Mouse (Mus musculus): ENCODE data around the gene Gm20388. TPM values are rescaled to one million over a fixed set of nuclear protein-coding genes. Genes with fewer than 3 reads are reported as not detected.

Gene Gm20388
- polyA plus RNA-seq, 1 experiment from 2014 or later, result 8.3 TPM

DNA sequence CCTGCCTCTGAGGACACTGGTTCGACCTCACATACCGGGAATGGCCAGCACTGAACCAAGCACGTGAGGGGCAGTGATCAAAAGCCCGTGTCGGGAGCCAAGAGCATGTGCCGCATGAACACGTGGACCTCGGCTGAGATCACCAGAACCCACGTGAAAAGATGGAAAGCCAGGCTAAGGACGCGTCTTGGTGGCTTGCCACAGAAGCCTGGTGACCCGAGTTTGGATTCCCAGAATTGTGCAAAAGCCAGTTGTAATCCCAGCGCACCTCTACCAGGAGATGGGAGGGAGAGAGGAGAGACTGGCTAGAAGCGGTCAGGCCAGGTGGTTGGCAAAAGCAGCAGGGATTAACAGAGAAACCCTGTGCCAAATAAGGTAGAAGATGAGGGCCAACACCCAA lies 2605.1 kb downstream of the Gm20388 start:
- WGBS, result 93% methylated on average over 14 of the region's 14 CpGs
- H3K27me3 ChIP-seq (replicated peaks; ENCODE audit: control insufficient read depth, insufficient read depth, low read length), result no peaks in the 10 kb centered on the region
- H3K9ac ChIP-seq (ENCODE audit: low read length), result no peak overlapping the region
- H3K4me3 ChIP-seq (ENCODE audit: low read depth, low read length), result no peak overlapping the region
- no peaks in the 10 kb centered on the region for H3K36me3 ChIP-seq (ENCODE audit: control insufficient read depth, insufficient read depth, low read length)
- ATAC-seq (replicated peaks; ENCODE audit: low FRiP score, low TSS enrichment, low read depth) (no peak), DNase-seq (ENCODE audit: low spot score) (no peak)
- no peak overlapping the region for H3K27ac ChIP-seq (ENCODE audit: low read depth)
- H3K4me2 ChIP-seq (ENCODE audit: low read length), result no peak overlapping the region
- peaks cover 40% of the 10 kb centered on the region for H3K4me1 ChIP-seq (replicated peaks; ENCODE audit: control insufficient read depth, insufficient read depth, low read length)
- no peaks in the 10 kb centered on the region for H3K9me3 ChIP-seq (ENCODE audit: control insufficient read depth, low read length)

GRCm38 (mm10) chr8:122517541-122518190 lies 2607.0 kb downstream of the Gm20388 start:
- peaks cover 25% of the 10 kb centered on the region for H3K4me1 ChIP-seq (replicated peaks; ENCODE audit: control insufficient read depth, insufficient read depth, low read length)
- peak overlapping the region; percentile 34 for H3K9ac ChIP-seq (ENCODE audit: low read length)
- WGBS, result 9% methylated on average over 6 of the region's 6 CpGs

DNA sequence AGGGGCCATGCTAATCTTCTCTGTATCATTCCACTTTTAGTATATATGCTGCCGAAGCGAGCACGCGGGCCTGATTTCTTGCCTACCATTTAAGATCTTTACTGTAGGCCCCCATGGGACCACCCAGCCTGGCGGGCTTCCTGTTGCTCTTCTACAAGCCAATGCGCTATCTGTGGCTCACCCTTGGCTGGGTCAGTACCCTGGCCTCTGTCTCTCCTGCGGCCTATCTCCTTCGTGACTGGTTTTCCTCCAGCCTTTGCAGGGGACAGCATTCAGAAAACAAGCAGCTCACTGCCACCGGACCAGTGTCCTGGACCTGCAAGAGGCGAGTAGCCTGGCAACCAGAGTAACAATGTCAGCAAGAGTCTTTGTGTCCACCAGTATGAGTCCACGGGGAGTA lies 2610.0 kb downstream of the Gm20388 start:
- Histone ChIP-seq H3K4me1 (replicated peaks; ENCODE audit: control insufficient read depth, insufficient read depth, low read length) (peaks cover 47% of the 10 kb centered on the region), H3K9ac (ENCODE audit: low read length) (peak overlapping the region; percentile 20; the same call in 1 of the 2 replicates), H3K36me3 (ENCODE audit: control insufficient read depth, insufficient read depth, low read length) (no peaks in the 10 kb centered on the region), H3K4me3 (ENCODE audit: low read depth, low read length) (no peak overlapping the region), H3K4me2 (ENCODE audit: low read length) (no peak overlapping the region), H3K27ac (ENCODE audit: low read depth) (no peak overlapping the region), H3K27me3 (replicated peaks; ENCODE audit: control insufficient read depth, insufficient read depth, low read length) (no peaks in the 10 kb centered on the region), H3K9me3 (ENCODE audit: control insufficient read depth, low read length) (no peaks in the 10 kb centered on the region)
- 83% methylated on average over 11 of the region's 11 CpGs for WGBS
- no peak for ATAC-seq (replicated peaks; ENCODE audit: low FRiP score, low TSS enrichment, low read depth)
- DNase-seq (ENCODE audit: low spot score), result no peak

More at GRCm38 (mm10) chr8:122517541-122518190, 2607.0 kb downstream of the Gm20388 start:
- peak; percentile 36 for ATAC-seq (replicated peaks; ENCODE audit: low FRiP score, low TSS enrichment, low read depth)
- Histone ChIP-seq H3K36me3 (ENCODE audit: control insufficient read depth, insufficient read depth, low read length) (no peaks in the 10 kb centered on the region), H3K27me3 (replicated peaks; ENCODE audit: control insufficient read depth, insufficient read depth, low read length) (no peaks in the 10 kb centered on the region), H3K9me3 (ENCODE audit: control insufficient read depth, low read length) (no peaks in the 10 kb centered on the region), H3K4me2 (ENCODE audit: low read length) (peak overlapping the region; percentile 32), H3K27ac (ENCODE audit: low read depth) (peak overlapping the region; percentile 83), H3K4me3 (ENCODE audit: low read depth, low read length) (no peak overlapping the region)
- DNase-seq (ENCODE audit: low spot score), result peak; percentile 66

DNA sequence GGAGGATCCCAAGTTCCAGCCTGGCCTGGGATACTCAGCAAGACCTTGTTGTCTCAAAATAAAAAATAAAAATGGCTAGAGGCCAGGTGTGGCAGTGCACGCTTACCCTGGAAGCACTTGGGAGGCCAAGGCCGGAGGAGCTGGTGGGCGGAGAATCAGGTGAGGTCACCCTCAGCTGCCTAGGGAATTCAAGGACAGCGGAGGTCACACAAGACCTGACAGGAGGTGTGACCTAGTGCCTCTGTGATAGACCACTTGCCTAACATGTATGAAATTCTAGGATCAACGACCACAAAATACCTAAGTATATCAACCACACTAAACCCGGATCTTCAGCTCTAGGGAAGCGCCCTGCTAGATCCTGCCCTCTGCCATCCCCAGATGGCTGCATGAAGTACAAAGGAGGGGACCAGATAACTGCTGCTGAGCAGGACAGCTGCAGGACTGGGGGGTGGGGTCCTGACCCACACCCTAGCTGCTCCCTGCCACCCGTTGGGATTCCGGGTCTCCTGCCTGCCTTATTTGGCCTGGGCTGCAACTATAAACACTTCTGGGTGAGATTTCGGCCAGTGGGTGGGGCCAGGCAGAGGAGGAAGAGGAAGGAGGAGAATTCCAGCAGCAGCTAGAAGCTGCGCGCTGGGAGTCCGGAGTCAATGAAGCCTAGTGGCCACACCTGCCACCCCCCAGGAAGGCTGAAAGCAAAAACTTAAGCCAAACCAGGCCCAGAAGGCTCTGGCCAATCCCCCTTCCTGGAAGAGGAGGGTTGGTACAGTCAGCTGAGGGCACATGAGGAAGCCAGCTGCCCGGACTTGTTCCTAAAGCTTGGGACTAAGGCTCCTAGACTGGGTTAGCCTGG lies 2612.4 kb downstream of the Gm20388 start:
- peak overlapping the region; percentile 14; the same call in 1 of the 2 replicates for H3K9ac ChIP-seq (ENCODE audit: low read length)
- no peaks in the 10 kb centered on the region for H3K27me3 ChIP-seq (replicated peaks; ENCODE audit: control insufficient read depth, insufficient read depth, low read length)
- no peak overlapping the region for H3K4me3 ChIP-seq (ENCODE audit: low read depth, low read length)
- no peaks in the 10 kb centered on the region for H3K36me3 ChIP-seq (ENCODE audit: control insufficient read depth, insufficient read depth, low read length)
- H3K27ac ChIP-seq (ENCODE audit: low read depth), result peak overlapping the region; percentile 71
- peak overlapping the region; percentile 29 for H3K4me2 ChIP-seq (ENCODE audit: low read length)
- H3K4me1 ChIP-seq (replicated peaks; ENCODE audit: control insufficient read depth, insufficient read depth, low read length), result peaks cover 54% of the 10 kb centered on the region
- no peak; the same call in 1 of the 2 replicates for ATAC-seq (replicated peaks; ENCODE audit: low FRiP score, low TSS enrichment, low read depth)
- WGBS, result 35% methylated on average over 14 of the region's 14 CpGs
- DNase-seq (ENCODE audit: low spot score), result peak; percentile 64
- no peaks in the 10 kb centered on the region for H3K9me3 ChIP-seq (ENCODE audit: control insufficient read depth, low read length)

- ATAC-seq (replicated peaks; ENCODE audit: low FRiP score, low TSS enrichment, low read depth) (no peak), DNase-seq (ENCODE audit: low spot score) (peak; percentile 61)
- WGBS, result 26% methylated on average over 23 of the region's 23 CpGs
- no peaks in the 10 kb centered on the region for H3K9me3 ChIP-seq (ENCODE audit: control insufficient read depth, low read length)
- no peak overlapping the region for H3K4me3 ChIP-seq (ENCODE audit: low read depth, low read length)
- H3K27me3 ChIP-seq (replicated peaks; ENCODE audit: control insufficient read depth, insufficient read depth, low read length), result no peaks in the 10 kb centered on the region
- peak overlapping the region; percentile 29 for H3K4me2 ChIP-seq (ENCODE audit: low read length)
- H3K27ac ChIP-seq (ENCODE audit: low read depth), result peak overlapping the region; percentile 71
- peaks cover 48% of the 10 kb centered on the region for H3K4me1 ChIP-seq (replicated peaks; ENCODE audit: control insufficient read depth, insufficient read depth, low read length)
- peak overlapping the region; percentile 14; the same call in 1 of the 2 replicates for H3K9ac ChIP-seq (ENCODE audit: low read length)
- no peaks in the 10 kb centered on the region for H3K36me3 ChIP-seq (ENCODE audit: control insufficient read depth, insufficient read depth, low read length)
Observed at GRCm38 (mm10) chr8:122523652-122524360, 2613.2 kb downstream of the Gm20388 start.

DNA sequence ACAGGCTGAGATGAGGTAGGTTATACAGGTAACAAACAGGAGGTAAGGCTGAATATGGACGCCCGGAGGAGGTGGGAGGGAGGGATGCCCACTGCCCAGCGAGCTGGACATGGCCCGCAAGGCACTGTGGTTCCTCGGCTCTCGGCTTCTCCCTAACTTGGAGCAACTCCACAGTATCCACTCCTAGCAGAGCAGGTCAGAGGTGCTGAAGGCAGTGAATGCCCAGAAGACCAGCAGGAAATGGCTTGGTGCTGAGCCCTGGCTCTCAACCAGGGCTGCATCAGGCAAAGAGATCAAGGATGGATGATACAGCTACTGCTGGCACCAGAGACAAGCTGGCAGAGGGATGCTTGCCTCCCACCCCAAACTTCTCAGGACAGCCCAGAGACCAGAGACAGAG lies 2613.9 kb downstream of the Gm20388 start:
- Histone ChIP-seq H3K4me3 (ENCODE audit: low read depth, low read length) (no peak overlapping the region), H3K36me3 (ENCODE audit: control insufficient read depth, insufficient read depth, low read length) (no peaks in the 10 kb centered on the region), H3K27ac (ENCODE audit: low read depth) (peak overlapping the region; percentile 71), H3K27me3 (replicated peaks; ENCODE audit: control insufficient read depth, insufficient read depth, low read length) (no peaks in the 10 kb centered on the region), H3K9me3 (ENCODE audit: control insufficient read depth, low read length) (no peaks in the 10 kb centered on the region), H3K4me1 (replicated peaks; ENCODE audit: control insufficient read depth, insufficient read depth, low read length) (peaks cover 45% of the 10 kb centered on the region), H3K4me2 (ENCODE audit: low read length) (no peak overlapping the region), H3K9ac (ENCODE audit: low read length) (no peak overlapping the region)
- DNase-seq (ENCODE audit: low spot score), result no peak
- 74% methylated on average over 6 of the region's 6 CpGs for WGBS
- no peak for ATAC-seq (replicated peaks; ENCODE audit: low FRiP score, low TSS enrichment, low read depth)

DNA sequence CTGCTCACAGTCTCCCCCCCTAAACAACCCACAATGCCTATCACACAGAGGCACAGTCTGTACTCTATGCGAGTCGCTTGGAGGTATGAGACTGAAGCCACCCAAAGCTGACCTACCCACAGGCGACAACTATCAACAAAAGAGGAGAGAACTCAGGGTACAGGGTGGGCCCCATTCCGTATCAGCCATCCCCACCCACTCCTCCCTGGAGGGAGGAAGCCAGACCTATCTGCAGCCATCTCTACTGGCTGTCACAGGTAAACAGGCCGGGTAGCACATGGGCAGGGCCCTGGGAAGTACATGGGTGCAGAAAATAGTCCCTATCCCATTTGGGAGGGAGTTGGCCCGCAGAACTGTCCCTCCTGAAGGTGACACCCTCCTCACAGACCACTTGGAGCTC lies 2614.4 kb downstream of the Gm20388 start:
- ATAC-seq (replicated peaks; ENCODE audit: low FRiP score, low TSS enrichment, low read depth), result no peak
- no peak for DNase-seq (ENCODE audit: low spot score)
- H3K4me3 ChIP-seq (ENCODE audit: low read depth, low read length), result no peak overlapping the region
- 67% methylated on average over 6 of the region's 6 CpGs for WGBS
- H3K9me3 ChIP-seq (ENCODE audit: control insufficient read depth, low read length), result no peaks in the 10 kb centered on the region
- H3K4me2 ChIP-seq (ENCODE audit: low read length), result no peak overlapping the region
- peaks cover 45% of the 10 kb centered on the region for H3K4me1 ChIP-seq (replicated peaks; ENCODE audit: control insufficient read depth, insufficient read depth, low read length)
- 0 out of 2 replicates have a peak overlapping the region, but pooled peaks have one; percentile 22 for H3K27ac ChIP-seq (ENCODE audit: low read depth)
- no peaks in the 10 kb centered on the region for H3K27me3 ChIP-seq (replicated peaks; ENCODE audit: control insufficient read depth, insufficient read depth, low read length)
- no peaks in the 10 kb centered on the region for H3K36me3 ChIP-seq (ENCODE audit: control insufficient read depth, insufficient read depth, low read length)
- no peak overlapping the region for H3K9ac ChIP-seq (ENCODE audit: low read length)

- 50% methylated on average over 3 of the region's 3 CpGs for WGBS
- Histone ChIP-seq H3K36me3 (ENCODE audit: control insufficient read depth, insufficient read depth, low read length) (no peaks in the 10 kb centered on the region), H3K9ac (ENCODE audit: low read length) (no peak overlapping the region), H3K9me3 (ENCODE audit: control insufficient read depth, low read length) (no peaks in the 10 kb centered on the region), H3K4me2 (ENCODE audit: low read length) (no peak overlapping the region), H3K27me3 (replicated peaks; ENCODE audit: control insufficient read depth, insufficient read depth, low read length) (no peaks in the 10 kb centered on the region), H3K4me3 (ENCODE audit: low read depth, low read length) (no peak overlapping the region), H3K27ac (ENCODE audit: low read depth) (peak overlapping the region; percentile 14; the same call in 1 of the 2 replicates), H3K4me1 (replicated peaks; ENCODE audit: control insufficient read depth, insufficient read depth, low read length) (peaks cover 45% of the 10 kb centered on the region)
- no peak for ATAC-seq (replicated peaks; ENCODE audit: low FRiP score, low TSS enrichment, low read depth)
- no peak for DNase-seq (ENCODE audit: low spot score)
Observed at GRCm38 (mm10) chr8:122526084-122526483, 2615.4 kb downstream of the Gm20388 start.
